Mouse (Mus musculus) 3134 (cell line): ENCODE data around the gene Fbxo34.

Experiments used
- DNase-seq: peaks from one replicate; pipeline ENCODE4 v3.0.0-alpha.2; 2011; ENCODE audit warnings: low spot score; ENCODE audit not compliant: insufficient read length; ENCODE audit errors: extremely low read depth

The Fbxo34 gene

DNA sequence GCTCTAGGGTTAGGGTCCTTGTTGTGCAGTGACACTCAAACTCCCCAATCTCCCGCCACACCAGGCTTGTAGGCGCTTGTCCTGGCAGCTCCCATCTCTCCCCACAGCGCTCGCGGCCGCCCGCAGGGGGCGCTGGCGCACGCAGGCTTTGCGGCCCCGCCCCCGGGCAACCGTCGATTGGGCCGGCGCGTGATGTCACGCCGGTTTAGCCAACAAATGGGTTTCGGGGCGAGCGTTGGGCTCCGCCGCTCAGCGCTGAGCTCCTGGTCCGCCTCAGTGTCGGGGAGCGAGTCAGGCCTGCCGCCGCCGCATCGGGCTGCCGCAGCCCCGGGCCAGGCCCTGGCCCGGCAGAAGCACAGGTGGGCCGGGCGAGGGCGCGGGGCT lies 22.1 kb downstream of the Fbxo34 start:
- peak; percentile 94 for DNase-seq

DNA sequence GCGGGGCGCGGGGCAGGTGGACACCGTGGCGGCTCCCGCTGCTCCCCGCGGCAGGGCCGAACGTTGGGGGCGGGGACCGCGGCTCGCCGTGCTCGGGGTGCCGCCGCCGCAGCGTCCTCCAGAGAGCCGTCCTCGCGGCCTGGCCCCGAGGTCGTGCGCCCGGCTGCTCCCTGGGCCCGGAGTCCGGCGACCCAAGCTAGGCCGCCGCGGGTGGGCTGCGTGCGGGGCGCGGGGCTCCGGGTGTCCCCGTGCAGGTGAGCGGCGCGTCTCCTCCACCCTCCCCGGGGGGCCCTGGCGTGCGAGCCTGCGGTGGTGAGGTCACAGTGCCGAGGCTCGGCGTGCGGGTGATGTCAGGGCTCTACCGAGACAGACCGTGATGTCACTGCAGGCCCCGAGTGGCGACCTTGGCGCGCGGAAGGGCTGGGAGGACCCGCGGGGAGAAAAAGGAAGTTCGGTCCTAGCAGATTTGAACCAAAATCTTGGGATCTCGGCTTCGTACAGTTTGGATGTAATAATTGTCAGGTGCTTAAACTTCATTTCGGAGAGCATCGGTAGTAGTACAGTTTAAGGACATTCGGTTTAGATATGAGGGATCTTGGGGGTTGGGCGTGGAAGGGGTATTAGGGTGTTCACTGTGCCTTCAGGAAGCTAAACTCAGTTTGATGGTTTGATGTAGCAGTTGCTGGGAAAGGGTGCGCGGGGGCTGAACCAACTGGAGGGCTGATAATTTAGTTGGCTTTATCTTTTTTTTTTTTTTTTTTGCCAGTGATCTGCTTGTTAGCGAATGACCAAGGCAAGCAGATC lies 22.7 kb downstream of the Fbxo34 start:
- DNase-seq: peak; percentile 73

DNA sequence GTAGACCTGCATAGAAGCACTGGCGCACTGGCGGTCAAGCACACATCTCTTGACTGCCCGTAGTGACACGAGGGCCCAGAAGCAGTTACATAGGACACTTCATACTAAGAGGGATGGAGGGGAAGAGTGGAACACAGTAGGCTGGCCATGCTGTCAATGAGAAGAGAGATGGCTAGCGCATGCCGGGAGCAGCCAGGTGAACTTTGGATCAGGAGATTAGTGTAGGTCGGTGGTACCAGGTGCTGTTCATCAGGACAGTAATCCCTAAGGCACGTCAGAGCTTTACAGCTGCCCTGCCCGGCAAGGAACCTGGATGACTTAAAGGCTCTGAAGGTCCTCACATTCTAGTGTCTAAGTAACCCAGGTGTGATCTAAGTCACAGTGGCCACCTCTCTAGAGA lies 23.7 kb downstream of the Fbxo34 start:
- DNase-seq: no peak

DNA sequence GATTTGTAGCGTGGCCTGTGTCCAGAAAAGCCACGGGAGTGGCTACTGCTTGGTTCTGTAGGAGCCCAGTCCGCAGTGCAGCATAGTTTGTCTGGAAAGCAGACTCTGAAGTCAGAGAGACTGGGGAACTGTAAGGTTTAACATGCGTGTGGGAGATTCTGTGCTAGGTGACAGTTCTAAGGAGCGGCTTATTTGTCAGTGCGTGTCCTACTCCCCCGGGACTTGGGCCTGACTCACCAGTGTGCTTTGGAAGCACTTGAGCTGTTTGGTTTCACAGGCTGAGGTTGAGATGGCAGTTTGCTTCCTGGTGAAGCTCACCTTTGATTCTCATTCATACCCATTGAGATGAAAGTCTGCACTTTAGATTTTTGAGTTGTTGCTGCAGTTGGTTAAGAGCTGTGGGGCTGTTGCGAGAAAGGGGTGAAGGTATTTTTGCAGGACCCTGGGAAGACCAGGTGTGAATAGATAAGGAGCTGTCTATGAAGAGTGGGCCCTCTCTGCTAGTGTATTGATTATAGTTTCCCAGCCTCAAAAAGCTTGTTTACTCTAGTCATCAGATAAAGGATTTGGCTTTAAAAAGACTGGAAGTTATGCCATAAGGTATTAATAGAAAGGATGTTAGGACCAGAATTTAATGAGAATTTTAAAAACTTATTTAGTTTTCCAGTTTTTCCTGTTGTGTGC lies 24.5 kb downstream of the Fbxo34 start:
- DNase-seq: peak; percentile 45

DNA sequence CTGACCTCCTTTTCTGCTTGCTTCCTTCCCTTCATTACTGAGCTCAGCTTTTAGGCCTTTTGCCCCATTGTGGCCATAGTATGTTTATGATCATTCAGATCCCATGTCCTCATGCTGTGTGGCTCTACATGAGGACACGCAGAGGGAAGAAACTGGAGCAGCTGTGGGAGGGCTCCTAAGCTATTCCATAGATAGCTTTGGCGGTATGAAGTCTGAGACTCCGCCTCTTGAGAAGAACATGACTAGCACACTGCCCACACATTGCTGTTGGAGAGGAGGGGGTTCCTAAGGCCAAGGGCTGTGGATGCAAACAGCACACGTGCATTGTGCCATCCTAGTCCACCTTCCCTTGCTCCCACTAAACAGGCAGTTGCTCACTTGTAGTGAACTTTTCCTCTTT lies 26.0 kb downstream of the Fbxo34 start:
- DNase-seq: no peak

DNA sequence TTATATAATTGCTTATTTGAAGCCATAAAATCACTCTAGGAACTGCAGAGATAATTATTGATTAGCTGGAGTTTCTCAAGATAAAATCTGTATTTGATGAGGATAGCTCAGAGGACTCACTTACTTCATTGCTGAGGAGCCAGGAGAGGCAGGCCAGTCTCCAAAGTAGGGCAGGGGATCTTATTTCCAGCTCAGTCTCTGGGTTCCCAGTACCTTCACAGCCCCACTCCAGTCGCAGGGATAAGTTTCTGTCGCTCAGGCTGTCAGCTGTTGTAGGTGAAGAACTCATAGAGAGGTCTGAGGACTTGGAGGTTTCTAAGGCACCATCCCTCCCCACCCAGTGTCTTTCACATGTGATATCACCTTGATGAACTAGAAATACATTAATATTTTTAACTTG lies 27.5 kb downstream of the Fbxo34 start:
- no peak for DNase-seq

DNA sequence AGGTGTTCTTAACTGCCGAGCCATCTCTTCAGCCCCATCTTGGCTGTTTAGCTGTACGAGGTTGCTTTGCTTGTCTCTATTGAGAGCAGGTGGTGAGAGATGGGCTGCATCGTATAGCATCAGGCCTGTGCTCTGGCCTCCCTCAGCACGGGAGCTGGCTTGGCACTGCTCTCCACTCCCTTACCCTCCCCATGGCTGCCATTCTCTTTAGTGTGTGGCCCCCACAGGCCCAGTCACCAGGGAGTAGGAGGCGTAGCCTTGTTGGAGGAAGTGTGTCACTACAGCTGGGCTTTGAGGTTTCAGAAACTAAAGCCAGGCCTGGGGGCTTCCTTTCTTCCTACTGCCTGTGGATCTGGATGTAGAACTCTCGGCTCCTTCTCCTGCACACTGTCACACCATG lies 32.0 kb downstream of the Fbxo34 start:
- peak; percentile 10 for DNase-seq

DNA sequence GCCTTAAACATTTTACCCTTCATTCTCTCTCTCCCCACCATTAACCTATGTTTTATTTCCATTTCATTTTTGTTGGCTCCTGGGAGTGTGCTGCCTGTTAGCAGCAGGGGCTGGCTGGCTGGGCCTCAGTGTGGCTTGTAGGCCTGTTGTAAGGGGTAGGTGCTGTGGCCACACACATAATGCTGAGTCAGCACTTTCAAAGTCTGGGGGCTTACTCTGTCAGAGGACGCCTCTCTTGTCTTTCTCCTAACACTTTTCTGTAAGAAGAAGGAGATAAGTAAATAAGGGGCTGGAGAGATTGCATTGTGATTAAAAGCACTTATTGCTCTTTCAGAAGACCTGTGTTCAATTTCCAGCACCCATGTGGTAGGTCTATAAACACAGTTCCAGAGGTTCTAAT lies 32.9 kb downstream of the Fbxo34 start:
- no peak for DNase-seq

DNA sequence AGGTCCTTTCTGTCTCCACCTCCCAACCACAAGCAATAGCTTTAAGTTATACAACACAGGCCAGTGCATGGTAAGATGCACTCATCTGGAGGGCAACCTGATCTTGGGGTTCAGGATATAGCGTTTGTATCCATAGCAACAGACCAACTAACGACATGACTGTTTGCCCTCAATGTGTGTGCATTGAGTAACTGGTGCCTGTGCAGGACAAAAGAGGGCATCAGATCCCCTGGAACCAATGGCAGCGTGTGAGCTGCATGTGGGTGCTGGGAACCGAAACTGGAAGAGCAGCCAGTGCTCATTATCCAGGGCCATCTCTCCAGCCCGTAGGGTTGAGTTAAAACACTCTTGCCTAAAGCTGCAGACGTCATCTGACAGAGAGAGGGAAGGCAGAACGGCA lies 38.5 kb downstream of the Fbxo34 start:
- DNase-seq: no peak

DNA sequence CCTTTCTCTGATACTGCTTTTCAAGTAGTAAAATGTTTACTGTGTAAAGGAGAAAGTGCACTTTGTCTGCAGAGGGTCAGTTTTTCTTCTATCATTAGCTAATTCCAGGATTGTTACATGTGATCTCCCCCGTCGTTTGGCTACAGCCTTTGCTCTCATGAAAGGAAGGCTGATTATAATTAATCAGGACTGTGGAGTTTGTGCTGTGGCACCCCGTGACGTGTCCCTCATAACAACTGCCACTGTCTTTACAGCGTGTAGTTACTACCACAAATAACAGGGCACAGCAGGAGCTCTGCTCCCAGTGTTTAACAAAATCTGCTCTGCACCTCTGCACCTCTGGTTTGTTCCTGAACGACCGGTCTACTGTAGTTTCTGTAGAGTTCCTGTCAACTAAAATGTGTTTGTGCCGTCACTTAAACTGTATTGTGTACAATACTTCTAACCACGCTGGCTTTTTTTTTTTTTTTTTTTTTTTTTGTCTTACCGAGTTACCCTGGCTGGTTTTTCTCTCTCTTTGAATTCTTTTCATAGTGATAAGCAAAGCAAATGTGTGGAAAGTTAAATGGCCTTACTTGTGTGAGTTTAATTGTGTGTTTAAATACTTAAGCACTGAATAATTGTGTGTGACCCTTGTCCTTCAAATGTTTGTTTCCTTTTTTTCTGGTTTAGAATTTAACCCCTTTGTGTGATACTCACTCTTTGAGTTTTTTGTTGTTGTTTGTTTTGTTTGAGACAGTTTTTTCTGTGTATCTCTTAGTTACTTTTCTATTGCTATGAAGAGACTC lies 39.3 kb downstream of the Fbxo34 start:
- no peak for DNase-seq

DNA sequence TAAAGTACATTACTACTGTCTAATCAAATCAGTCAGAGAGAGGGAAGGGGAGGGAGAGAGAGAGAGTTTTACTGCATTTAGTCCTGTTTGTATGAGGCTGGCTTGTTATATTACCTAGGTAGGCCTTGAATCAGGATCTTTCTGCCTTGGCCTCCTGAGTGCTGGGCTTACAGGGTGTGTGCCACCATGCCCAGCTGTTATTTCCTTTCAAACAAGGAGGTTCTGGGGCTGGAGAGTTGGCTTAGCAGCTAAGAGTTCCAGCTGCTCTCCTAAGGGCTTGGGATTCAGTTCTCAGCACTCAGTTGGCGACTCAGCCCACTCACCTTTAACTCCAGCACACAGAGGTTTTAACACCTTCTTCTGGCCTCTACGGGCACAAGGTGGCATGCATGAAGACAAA lies 40.5 kb downstream of the Fbxo34 start:
- no peak for DNase-seq

DNA sequence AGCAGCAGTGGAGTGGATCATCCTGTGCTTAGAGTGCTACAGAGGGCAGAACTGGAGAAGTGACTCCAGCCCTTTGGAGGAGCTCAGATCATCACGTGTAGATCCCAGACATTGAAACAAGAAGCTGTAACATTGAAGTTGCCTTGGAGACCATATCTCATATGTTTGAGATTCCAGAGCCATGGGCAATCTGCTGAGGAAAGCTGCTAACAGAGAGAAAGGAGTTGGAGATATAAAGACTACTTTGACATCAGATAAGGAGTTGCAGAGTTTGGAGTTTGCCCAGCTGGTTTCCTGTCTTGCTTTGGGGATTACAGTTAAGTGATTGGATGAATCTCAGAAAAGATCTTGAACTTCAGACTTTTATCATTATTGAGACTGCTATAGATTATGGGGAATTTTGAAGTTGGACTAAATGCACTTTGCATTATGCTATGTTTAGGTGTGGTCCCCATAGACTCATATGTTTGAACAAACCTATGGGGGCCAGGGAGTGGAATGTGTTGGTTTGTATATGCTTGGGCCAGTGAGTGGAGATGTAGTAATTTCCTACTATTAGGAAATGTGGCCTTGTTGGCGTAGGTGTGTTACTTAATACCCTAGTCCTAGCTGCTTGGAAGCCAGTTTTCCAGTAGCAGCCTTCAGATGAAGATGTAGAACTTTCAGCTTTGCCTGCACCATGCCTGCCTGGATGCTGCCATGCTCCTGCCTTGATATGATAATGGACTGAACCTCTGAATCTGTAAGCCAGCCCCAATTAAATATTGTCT lies 43.6 kb downstream of the Fbxo34 start:
- DNase-seq: no peak

DNA sequence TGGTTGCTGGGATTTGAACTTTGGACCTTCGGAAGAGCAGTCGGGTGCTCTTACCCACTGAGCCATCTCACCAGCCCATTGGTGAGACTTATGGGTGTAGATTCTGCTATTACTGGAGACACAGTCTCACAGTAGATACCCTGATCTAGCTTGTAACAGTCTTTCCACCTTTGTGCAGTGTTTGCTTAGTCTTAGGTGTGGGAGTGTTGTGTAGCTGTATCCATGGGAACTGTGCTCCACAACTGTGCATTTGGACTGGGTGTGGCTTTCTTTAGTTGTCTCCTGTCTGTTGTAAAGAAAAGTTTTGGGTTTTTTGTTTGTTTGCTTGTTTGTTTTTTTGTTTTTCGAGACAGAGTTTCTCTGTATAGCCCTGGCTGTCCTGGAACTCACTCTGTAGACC lies 45.7 kb downstream of the Fbxo34 start:
- DNase-seq: no peak

DNA sequence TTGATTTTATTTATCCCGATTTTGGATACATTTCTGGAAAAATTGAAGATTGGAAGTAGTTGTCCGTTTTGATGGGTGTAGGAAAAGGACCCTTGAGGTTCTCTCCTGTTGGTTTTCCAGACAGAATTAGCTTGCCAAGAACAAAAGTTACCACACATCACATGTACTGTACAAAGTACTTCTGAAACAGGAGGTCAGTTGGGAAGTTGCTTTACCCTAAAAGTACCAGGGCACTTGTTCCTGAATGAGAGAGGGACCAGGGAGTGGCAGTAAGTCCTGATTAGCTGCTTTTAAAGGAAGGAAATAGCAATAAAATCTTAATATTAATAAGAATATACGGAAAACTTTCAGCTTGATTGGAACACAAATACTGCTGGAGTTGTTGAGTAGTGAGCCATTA lies 46.9 kb downstream of the Fbxo34 start:
- no peak for DNase-seq

DNA sequence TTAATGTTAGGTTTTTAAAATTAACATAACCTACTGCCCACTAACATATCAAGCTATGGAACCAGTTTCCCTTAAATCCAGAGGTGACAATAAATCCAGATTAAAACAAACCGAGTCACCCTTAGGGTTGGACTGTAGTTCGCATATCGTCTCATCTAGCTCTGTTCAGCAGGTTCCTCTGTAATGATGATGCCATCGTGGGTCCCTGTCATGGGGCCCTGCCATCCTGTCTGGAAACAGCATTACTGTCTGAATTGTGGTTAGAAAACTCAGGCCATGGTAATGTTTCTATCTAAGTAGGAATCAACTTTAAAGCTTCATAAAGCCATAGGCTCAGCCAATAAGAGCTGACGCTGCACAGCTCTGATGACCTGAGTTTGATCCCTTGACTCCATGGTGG lies 48.4 kb downstream of the Fbxo34 start:
- no peak for DNase-seq

DNA sequence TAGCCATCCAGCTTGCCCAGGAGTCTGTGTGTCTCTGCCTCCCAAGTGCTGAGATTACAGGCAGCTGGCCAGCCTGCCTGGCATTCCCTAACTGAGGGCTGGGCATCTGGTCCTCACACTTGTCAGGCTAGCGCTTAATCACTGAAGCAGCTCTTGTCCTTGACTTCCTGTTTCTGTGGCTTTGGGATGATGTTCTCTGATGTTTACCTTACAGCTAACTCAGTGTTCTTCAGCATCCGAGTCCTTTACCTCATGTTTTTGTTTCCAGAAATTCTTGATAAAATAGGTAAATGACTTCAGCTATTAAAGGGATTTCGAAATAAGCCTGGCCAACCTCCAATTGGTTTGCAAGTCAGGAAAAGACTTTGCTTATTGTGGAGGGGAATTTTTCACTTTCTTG lies 53.8 kb downstream of the Fbxo34 start:
- peak; percentile 13 for DNase-seq

DNA sequence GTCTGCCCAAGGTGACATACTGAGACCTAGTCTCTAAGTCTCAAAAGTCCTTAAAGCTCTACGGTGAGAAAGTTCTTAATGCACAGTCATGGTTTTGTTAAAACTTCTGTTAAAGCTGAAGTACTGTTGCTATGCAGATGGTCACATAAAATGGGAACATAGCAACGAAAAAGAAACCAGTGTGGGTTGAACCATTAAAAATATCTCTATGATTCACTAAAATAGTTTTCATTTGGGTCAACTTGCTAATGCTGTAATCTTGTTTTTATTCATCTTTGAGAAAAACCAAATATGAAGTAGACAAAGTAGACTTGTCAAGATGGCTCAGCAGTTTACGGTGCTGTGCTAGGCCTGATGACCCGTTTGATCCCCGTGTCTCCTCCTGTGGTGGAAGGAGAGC lies 56.5 kb downstream of the Fbxo34 start:
- no peak for DNase-seq

DNA sequence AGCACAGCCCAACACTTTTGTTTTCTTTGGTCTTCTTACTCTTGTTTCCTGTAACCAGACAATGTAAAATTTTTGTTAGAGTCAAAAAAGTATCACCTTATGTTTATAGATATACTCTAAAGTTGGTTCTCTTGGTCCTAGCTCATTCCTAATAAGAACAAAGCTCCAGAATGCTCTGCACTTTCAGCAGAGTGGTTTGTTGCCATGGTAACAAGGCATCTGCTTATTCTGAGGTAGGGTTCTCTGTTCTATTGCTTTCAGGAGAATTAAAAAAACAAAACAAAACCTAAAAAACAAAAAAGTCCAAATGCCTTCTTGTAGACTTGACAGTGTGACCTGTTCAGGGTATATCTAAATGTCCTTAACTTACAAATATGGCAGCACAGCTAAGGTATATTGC lies 57.8 kb downstream of the Fbxo34 start:
- no peak for DNase-seq

DNA sequence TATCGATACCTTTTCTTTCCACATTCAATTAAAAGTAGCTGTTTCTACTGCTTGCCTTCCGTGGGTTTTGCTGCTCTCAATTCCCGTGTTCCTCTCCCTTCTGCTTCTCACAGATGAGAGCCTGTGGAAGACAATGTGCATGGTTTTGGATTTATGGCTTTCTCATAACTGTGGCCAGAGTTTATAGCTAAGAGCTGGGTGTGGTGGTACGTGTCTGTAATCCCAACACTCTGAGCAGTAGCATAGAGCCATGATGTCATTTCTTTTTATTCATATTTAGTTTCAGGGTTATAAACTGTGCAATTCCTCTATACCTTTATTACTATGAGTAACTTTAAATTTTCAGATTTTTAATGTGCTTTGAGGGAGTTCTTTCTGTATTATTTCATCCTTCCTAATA lies 60.0 kb downstream of the Fbxo34 start:
- no peak for DNase-seq

DNA sequence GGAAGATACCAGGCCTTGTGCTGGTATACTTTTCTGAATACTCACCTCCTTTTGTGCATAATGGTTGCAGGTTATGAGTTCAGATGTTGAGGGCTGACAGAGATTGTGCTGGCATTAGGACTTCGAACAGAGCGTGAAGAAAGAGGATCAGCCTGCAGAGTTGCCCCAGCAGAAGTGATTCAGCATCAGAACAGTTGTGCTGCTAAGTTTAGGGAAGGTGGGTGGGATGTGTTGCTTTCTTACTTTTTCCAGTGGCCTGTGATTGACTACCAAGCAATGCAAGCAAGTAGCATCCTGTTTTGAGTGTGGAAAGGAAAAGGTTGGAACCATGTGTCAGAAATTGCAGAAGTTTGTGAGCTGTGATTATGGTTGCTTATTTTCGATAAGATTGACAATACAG lies 63.4 kb downstream of the Fbxo34 start:
- DNase-seq: no peak
